Mouse (Mus musculus): ENCODE measurements around the gene Ubox5. TPM values are rescaled to one million over a fixed set of nuclear protein-coding genes. Genes with fewer than 3 reads are reported as not detected.
A peak's percentile ranks its signal among the peaks of the same experiment; 100 is the strongest.
"Not testable (repeated sequence)": the region's sequence is repeated elsewhere in the genome, so short reads cannot be mapped to it uniquely, and the experiment has no call there.

Gene Ubox5
- polyA plus RNA-seq, 1 experiment from 2014 or later, result 16.6 TPM

GRCm38 (mm10) chr2:130655660-130656339, 26.0 kb upstream of the Ubox5 start:
- ATAC-seq (ENCODE audit: low FRiP score) (no peak), DNase-seq (ENCODE audit: low spot score, missing footprints) (no peak)
- no peak overlapping the region for H3K9ac ChIP-seq (ENCODE audit: low read length)
- H3K27me3 ChIP-seq (ENCODE audit: control insufficient read depth, insufficient read depth, low read length), result no peaks in the 10 kb centered on the region
- no peak overlapping the region for H3K27ac ChIP-seq (ENCODE audit: low read depth, low read length)
- no peak overlapping the region for H3K4me3 ChIP-seq (ENCODE audit: low read depth, low read length)
- 90% methylated on average over 6 of the region's 6 CpGs for WGBS
- H3K9me3 ChIP-seq (ENCODE audit: control insufficient read depth, low read length), result no peaks in the 10 kb centered on the region
- no peak overlapping the region for H3K4me2 ChIP-seq
- no peaks in the 10 kb centered on the region for H3K4me1 ChIP-seq (ENCODE audit: control insufficient read depth, insufficient read depth, low read length)
- H3K36me3 ChIP-seq (ENCODE audit: control insufficient read depth, insufficient read depth, low read length), result peaks cover 10% of the 10 kb centered on the region; the same call in 1 of the 2 replicates

- Histone ChIP-seq H3K4me3 (ENCODE audit: low read depth, low read length) (no peak overlapping the region), H3K36me3 (ENCODE audit: control insufficient read depth, insufficient read depth, low read length) (peaks cover 10% of the 10 kb centered on the region; the same call in 1 of the 2 replicates), H3K9me3 (ENCODE audit: control insufficient read depth, low read length) (no peaks in the 10 kb centered on the region), H3K9ac (ENCODE audit: low read length) (no peak overlapping the region), H3K27ac (ENCODE audit: low read depth, low read length) (no peak overlapping the region), H3K4me2 (no peak overlapping the region), H3K27me3 (ENCODE audit: control insufficient read depth, insufficient read depth, low read length) (no peaks in the 10 kb centered on the region), H3K4me1 (ENCODE audit: control insufficient read depth, insufficient read depth, low read length) (no peaks in the 10 kb centered on the region)
- ATAC-seq (ENCODE audit: low FRiP score), result no peak
- WGBS, result 79% methylated on average over 1 of the region's 1 CpGs
- peak; percentile 77 for DNase-seq (ENCODE audit: low spot score, missing footprints)
These were observed 23.9 kb upstream of the Ubox5 start for GRCm38 (mm10) chr2:130653760-130654159.

- no peak for DNase-seq (ENCODE audit: low spot score, missing footprints)
- H3K4me1 ChIP-seq (ENCODE audit: control insufficient read depth, insufficient read depth, low read length), result no peaks in the 10 kb centered on the region
- H3K27ac ChIP-seq (ENCODE audit: low read depth, low read length), result no peak overlapping the region
- no peaks in the 10 kb centered on the region for H3K9me3 ChIP-seq (ENCODE audit: control insufficient read depth, low read length)
- H3K4me3 ChIP-seq (ENCODE audit: low read depth, low read length), result no peak overlapping the region
- H3K36me3 ChIP-seq (ENCODE audit: control insufficient read depth, insufficient read depth, low read length), result peaks cover 7% of the 10 kb centered on the region; the same call in 1 of the 2 replicates
- ATAC-seq (ENCODE audit: low FRiP score), result no peak
- no peak overlapping the region for H3K9ac ChIP-seq (ENCODE audit: low read length)
- H3K27me3 ChIP-seq (ENCODE audit: control insufficient read depth, insufficient read depth, low read length), result no peaks in the 10 kb centered on the region
- no peak overlapping the region for H3K4me2 ChIP-seq
- 90% methylated on average over 2 of the region's 2 CpGs for WGBS
These were observed 23.5 kb upstream of the Ubox5 start for GRCm38 (mm10) chr2:130653303-130653702.

GRCm38 (mm10) chr2:130649028-130649427, 19.2 kb upstream of the Ubox5 start:
- 83% methylated on average over 6 of the region's 6 CpGs for WGBS
- not testable (repeated sequence) for H3K27ac ChIP-seq (ENCODE audit: low read depth, low read length); H3K27me3 ChIP-seq (ENCODE audit: control insufficient read depth, insufficient read depth, low read length); H3K4me1 ChIP-seq (ENCODE audit: control insufficient read depth, insufficient read depth, low read length); H3K9me3 ChIP-seq (ENCODE audit: control insufficient read depth, low read length); H3K4me3 ChIP-seq (ENCODE audit: low read depth, low read length); H3K36me3 ChIP-seq (ENCODE audit: control insufficient read depth, insufficient read depth, low read length); ATAC-seq (ENCODE audit: low FRiP score); DNase-seq (ENCODE audit: low spot score, missing footprints); H3K9ac ChIP-seq (ENCODE audit: low read length); H3K4me2 ChIP-seq

- Histone ChIP-seq H3K27ac (ENCODE audit: low read depth, low read length) (no peak overlapping the region), H3K4me1 (ENCODE audit: control insufficient read depth, insufficient read depth, low read length) (peaks cover 4% of the 10 kb centered on the region; the same call in 1 of the 2 replicates), H3K27me3 (ENCODE audit: control insufficient read depth, insufficient read depth, low read length) (no peaks in the 10 kb centered on the region), H3K4me3 (ENCODE audit: low read depth, low read length) (no peak overlapping the region), H3K36me3 (ENCODE audit: control insufficient read depth, insufficient read depth, low read length) (no peaks in the 10 kb centered on the region), H3K4me2 (no peak overlapping the region), H3K9me3 (ENCODE audit: control insufficient read depth, low read length) (no peaks in the 10 kb centered on the region), H3K9ac (ENCODE audit: low read length) (no peak overlapping the region)
- no peak for ATAC-seq (ENCODE audit: low FRiP score)
- 87% methylated on average over 4 of the region's 4 CpGs for WGBS
- DNase-seq (ENCODE audit: low spot score, missing footprints), result no peak
These were observed 15.4 kb upstream of the Ubox5 start for GRCm38 (mm10) chr2:130645198-130645597.

GRCm38 (mm10) chr2:130642684-130643369, 13.0 kb upstream of the Ubox5 start, which contains the start of gene Lzts3:
Gene Lzts3, minus strand, starts transcription at chr2:130642803.
- Histone ChIP-seq H3K9ac (ENCODE audit: low read length) (peak within 1 kb of the TSS; percentile 69), H3K9me3 (ENCODE audit: control insufficient read depth, low read length) (no peaks in the 10 kb centered on the region), H3K36me3 (ENCODE audit: control insufficient read depth, insufficient read depth, low read length) (no peaks in the 10 kb centered on the region), H3K4me3 (ENCODE audit: low read depth, low read length) (peak within 1 kb of the TSS; percentile 60), H3K4me2 (peak within 1 kb of the TSS; percentile 83), H3K27me3 (ENCODE audit: control insufficient read depth, insufficient read depth, low read length) (peaks cover 12% of the 10 kb centered on the region), H3K27ac (ENCODE audit: low read depth, low read length) (no peak within 1 kb of the TSS), H3K4me1 (ENCODE audit: control insufficient read depth, insufficient read depth, low read length) (peaks cover 4% of the 10 kb centered on the region; the same call in 1 of the 2 replicates)
- peak; percentile 97 for ATAC-seq (ENCODE audit: low FRiP score)
- DNase-seq (ENCODE audit: low spot score, missing footprints), result peak; percentile 99
- 4% methylated on average over 34 of the region's 40 CpGs for WGBS

GRCm38 (mm10) chr2:130642197-130642660, 12.4 kb upstream of the Ubox5 start:
- WGBS, result 1% methylated on average over 16 of the region's 27 CpGs
- Histone ChIP-seq H3K36me3 (ENCODE audit: control insufficient read depth, insufficient read depth, low read length) (no peaks in the 10 kb centered on the region), H3K9ac (ENCODE audit: low read length) (peak overlapping the region; percentile 69), H3K27ac (ENCODE audit: low read depth, low read length) (no peak overlapping the region), H3K4me2 (peak overlapping the region; percentile 83), H3K4me3 (ENCODE audit: low read depth, low read length) (peak overlapping the region; percentile 60), H3K9me3 (ENCODE audit: control insufficient read depth, low read length) (no peaks in the 10 kb centered on the region), H3K4me1 (ENCODE audit: control insufficient read depth, insufficient read depth, low read length) (peaks cover 4% of the 10 kb centered on the region; the same call in 1 of the 2 replicates), H3K27me3 (ENCODE audit: control insufficient read depth, insufficient read depth, low read length) (peaks cover 18% of the 10 kb centered on the region)
- peak; percentile 63 for ATAC-seq (ENCODE audit: low FRiP score)
- no peak for DNase-seq (ENCODE audit: low spot score, missing footprints)

GRCm38 (mm10) chr2:130641351-130642025, 11.7 kb upstream of the Ubox5 start:
- no peak overlapping the region for H3K27ac ChIP-seq (ENCODE audit: low read depth, low read length)
- H3K36me3 ChIP-seq (ENCODE audit: control insufficient read depth, insufficient read depth, low read length), result no peaks in the 10 kb centered on the region
- no peak overlapping the region for H3K9ac ChIP-seq (ENCODE audit: low read length)
- peak overlapping the region; percentile 60; the same call in 1 of the 2 replicates for H3K4me3 ChIP-seq (ENCODE audit: low read depth, low read length)
- peaks cover 4% of the 10 kb centered on the region; the same call in 1 of the 2 replicates for H3K4me1 ChIP-seq (ENCODE audit: control insufficient read depth, insufficient read depth, low read length)
- H3K9me3 ChIP-seq (ENCODE audit: control insufficient read depth, low read length), result no peaks in the 10 kb centered on the region
- DNase-seq (ENCODE audit: low spot score, missing footprints) (no peak), ATAC-seq (ENCODE audit: low FRiP score) (peak; percentile 3; the same call in 1 of the 2 replicates)
- peak overlapping the region; percentile 83; the same call in 1 of the 2 replicates for H3K4me2 ChIP-seq
- 81% methylated on average over 6 of the region's 6 CpGs for WGBS
- peaks cover 26% of the 10 kb centered on the region for H3K27me3 ChIP-seq (ENCODE audit: control insufficient read depth, insufficient read depth, low read length)
